Mouse (Mus musculus) left cerebral cortex, postnatal 14 days (tissue): ENCODE measurements at regions not wholly inside any gene's neighbourhood (a gene's known extent, or its start where the extent isn't known, plus 50 kb on each side); places are given as distances from the start of the nearest gene placed in this dataset.

ENCODE experiments used
- DNase-seq, 2 experiments: peaks; one replicate each; pipeline ENCODE4 v3.0.0; 2021 to 2022; ENCODE audit warnings: low spot score in 2 of 2, mixed read lengths in 1 of 2
- intact Hi-C: fragments of 180-260 bp; cut with DNase I; formaldehyde crosslinking; loops from one replicate; pipeline ENCODE4 v1.15.1; 2025

GRCm38 (mm10) chr17:7680658-7681057 is 146.4 kb downstream of the Fndc1 start:
- DNase-seq = no peak
- intact Hi-C loops = no loop called here

DNA sequence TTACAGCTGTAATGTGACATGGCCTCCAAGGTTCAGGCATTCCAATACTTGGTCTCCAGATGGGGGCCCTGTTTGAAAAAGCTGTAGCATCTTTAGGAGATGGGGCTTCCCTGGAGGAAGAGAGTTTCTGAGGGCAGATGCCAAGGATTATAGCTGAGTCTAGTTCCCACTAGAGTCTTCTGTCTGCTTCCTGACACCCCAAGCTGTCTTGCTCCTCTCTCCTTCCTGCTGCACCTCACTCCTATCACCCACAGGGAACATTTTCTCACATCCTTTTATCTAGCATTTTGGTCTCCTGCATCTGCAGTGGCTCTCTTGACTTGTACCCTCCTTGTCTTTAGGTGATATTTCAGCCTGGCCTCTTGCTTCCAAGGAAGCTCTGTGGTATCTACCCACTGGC is 147.3 kb downstream of the Fndc1 start:
- DNase-seq = no peak
- intact Hi-C loops = no loop called here

DNA sequence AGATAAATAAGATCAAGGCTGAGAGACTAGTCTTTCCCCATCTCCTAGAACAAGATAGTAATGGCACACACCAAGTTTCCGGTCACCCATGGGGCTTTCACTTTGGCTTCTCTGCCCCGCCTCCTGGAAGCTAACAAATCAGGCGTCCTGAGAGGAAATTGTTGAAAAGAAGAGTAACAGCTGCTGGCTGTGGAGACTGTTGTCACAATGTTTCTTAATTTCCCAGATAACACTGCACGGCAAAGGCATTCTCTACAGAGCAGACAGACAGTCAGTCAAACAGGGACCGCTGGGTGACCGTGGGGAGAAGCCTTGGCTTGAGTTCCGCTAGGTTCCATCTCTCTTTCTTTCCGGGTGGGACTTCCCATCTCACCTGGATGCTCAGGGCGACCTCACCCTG is 148.2 kb downstream of the Fndc1 start:
- no peak for DNase-seq
- intact Hi-C loops = no loop called here

DNA sequence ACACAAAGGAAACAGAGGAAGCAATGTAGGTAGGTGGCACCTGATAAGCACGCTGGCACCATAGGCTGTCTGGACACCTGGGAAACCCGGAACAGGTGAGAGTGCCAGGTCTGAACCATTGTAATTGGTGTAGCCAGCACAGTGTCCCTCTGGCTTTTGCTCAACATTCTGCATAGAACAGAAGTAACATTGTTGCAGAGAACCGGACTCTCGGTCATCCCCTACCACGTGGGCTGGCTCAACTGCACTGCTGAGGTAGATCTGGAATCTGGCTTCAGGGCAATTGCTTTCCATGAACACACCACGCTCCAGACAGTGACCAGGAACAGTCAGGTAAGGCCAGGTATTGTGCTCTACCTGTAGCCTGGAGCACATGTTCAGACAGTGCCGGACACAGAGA is 149.3 kb downstream of the Fndc1 start:
- no peak for DNase-seq
- intact Hi-C loops = no loop called here

DNA sequence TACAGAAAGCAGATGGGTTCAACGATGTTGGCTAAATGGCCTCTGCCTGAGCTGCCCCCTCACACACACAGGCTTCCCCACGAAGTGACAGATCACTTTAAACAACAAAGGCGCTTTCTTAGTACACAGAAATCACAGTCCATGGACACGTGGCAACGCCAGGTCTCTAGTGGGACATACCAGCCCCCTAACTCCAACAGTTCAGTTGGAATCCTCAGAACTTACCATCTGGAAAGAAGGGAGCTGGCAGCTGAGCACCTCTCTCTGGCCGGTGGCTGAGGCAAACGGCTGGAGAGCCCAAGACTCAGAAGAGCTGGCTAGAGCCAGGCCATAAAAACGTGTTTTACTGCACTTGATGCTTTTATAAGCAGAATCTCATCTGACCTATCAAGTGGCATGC is 149.8 kb downstream of the Fndc1 start:
- intact Hi-C loops = no loop called here
- DNase-seq = no peak

GRCm38 (mm10) chr17:7676776-7677175 is 150.3 kb downstream of the Fndc1 start:
- intact Hi-C loops = no loop called here
- no peak for DNase-seq

- no peak for DNase-seq
- intact Hi-C loops = no loop called here
Observed at GRCm38 (mm10) chr17:7674511-7674910, 152.6 kb downstream of the Fndc1 start.

DNA sequence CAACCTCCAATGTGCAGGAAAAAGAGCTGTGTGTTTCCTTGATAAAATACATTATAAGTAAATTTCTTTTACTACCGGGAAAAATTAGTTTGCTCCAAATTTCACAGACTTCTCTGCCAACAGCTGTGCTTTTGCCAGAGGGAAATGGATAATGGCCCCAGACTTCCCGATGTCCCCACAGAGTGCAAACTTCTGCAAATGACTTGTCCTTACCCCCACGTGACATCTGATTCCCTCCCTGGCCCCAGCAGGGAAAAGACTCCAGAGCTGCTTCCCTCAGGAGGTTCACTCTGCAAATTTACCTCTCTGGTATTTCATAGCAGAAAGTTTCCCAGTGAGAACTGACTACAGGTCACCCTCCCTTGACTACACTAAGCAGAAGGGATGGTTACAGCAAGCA is 159.3 kb downstream of the Fndc1 start:
- no peak for DNase-seq
- intact Hi-C loops = no loop called here

DNA sequence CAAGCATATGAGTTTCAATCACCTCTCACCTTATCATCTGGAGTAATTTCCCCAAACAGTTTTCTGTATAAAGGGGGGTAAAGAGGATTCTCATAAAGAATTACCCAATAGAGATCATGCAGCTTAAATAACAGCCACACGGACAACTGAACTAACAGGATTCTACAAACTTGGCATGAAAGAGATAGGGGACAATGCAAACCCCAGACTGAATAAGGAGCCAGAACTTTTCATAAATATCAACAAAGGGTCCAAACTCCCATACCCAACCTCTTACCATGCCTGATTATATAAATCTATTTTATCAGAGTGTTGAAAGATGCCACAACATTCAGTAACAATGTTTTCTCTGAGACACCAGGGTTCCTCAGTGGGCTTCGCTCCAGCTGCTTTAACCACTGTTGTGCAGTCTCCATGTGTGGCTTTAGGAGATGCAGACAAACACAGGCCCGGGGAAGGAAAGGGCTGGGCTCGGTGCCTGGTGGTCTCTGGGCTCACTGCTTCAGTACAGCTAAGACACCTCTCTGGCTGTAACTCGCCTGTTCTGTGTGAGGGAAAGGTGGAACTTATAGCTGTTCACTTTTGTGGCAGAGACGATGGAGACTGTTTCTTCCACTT is 160.2 kb downstream of the Fndc1 start:
- intact Hi-C loops = no loop called here
- DNase-seq = no peak

- intact Hi-C loops = no loop called here
- no peak for DNase-seq
Observed at GRCm38 (mm10) chr17:7666207-7666606, 160.9 kb downstream of the Fndc1 start.

DNA sequence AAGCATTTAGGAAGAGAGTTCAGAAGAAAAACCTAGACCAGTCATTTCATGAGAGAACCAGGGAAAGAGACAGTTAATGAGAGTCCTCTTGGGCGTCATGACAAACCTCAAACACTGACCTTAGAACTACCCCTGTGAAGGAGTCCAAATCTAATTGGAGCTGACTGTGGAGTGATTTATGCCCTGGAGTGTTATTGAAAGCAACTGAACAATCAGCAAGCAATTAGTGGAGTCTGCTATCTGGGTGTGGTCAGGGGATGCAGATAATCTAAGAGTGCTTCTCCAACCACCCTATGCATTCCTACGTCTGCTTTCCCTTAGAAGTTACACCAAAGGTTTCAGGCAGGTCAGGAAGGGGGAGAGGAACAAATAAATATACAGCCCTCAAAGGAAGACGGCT is 161.4 kb downstream of the Fndc1 start:
- intact Hi-C loops = no loop called here
- no peak for DNase-seq

DNA sequence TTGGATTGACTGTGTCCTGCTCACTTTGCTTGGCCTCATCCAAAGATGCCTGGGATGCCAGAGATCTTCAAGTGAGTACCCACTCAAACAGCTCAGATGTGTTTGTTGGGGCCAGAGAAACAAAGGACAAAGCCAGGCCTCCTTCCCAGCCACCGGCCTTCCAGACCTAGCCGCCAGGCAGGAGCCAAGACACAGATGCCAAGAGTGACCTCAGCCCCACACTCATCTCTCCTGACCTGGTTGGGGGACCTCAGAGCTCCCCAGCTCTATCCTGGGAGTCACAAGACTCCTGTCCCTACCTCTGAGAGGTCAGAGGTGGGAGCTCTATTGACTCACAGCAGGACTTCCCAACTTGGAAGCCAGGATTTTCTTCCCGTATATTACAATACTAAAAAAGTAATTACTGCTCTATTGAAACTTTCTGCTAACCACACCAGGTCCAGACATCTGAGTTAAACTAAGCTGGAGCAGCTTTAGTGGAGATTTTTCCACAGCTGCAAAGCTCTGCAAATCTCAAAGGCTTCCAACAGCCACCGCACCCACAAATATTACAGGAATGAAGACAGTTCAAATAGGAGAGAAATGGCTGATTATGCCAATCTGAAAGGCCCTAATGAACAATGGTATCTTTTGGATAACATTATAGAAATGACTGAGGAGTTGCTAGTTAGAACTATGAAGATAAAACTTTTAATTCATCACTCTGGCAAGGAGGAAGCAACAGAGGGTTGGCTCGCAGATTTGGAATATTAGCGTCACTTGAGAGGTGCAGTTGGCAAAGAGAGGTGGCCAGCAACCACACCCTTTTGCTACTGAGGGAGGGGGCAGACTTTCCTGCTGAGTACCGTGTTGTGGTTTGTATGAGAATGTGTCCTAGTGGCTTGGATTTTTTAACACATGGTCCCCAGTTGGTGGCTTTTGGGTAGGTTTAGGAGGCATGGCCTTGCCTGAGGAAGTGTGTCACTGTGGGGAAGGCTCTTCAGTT is 162.9 kb downstream of the Fndc1 start:
- intact Hi-C loops = no loop called here
- no peak for DNase-seq

GRCm38 (mm10) chr17:7656503-7656902 is 170.6 kb downstream of the Fndc1 start:
- intact Hi-C loops = no loop called here

DNA sequence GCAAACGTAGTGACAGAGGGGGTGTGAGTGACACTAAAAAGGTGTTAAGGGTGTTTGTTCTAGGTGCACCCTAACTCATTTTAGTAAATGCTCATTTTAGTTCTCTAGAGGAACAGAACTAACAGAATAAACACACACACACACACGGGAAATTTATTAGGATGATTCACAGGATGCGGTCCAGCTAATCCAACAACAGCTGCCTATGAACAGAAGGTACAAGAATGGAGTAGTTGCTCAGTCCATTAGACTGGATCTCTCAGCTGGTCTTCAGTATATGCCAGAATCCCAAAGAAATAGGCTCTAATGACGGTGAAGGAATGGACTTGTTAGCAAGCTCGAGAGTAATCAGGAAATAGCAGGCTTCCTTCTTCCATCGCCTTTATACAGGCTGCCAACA is 171.1 kb downstream of the Fndc1 start:
- DNase-seq = no peak
- intact Hi-C loops = no loop called here

More at GRCm38 (mm10) chr17:7656503-7656902, 170.6 kb downstream of the Fndc1 start:
- no peak for DNase-seq

DNA sequence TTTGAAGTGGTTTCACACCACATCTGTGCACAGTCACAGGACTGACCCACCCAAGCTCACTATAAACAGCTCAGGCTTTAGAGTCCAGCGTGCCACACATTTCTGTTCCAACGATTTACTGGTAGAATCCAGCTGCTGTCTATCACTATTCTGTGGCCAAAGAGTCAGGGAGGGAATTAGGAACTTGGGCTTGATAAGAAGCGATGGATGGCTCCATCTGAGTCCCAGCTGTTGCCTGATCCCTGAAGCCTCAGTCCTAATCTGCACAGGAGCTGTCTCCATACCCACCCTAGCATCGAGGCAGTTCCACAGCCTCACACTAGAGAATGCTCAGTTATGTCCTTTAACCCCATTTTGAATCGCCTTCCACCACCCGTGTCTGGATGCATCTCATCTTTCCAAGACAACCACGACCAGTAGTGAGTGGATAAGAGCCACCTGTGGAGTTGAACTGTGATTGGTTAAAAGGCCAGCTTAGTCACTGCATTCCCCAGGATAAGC is 173.0 kb downstream of the Fndc1 start:
- no peak for DNase-seq
- intact Hi-C loops = no loop called here

GRCm38 (mm10) chr17:7652037-7652436 is 175.1 kb downstream of the Fndc1 start:
- no peak for DNase-seq
- intact Hi-C loops = no loop called here

DNA sequence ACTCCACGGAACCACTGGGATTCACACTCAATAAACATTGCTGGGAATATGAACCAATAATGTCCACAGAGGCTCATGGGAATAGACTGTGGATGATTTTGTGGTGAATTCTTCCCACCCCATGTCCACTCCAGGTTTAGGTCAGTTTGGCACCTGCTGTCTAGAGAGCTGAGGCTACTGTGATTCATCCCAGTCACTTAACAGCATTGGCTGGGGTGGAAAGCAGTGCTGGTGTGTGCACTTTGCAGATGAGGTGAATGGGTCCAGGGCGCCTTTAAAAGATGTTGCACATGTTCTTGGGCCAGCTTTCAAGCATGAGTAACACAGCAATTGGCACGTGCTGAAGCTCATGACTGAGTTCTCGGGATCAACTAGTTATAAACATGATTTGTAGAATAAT is 176.7 kb downstream of the Fndc1 start:
- intact Hi-C loops = no loop called here
- DNase-seq = no peak

DNA sequence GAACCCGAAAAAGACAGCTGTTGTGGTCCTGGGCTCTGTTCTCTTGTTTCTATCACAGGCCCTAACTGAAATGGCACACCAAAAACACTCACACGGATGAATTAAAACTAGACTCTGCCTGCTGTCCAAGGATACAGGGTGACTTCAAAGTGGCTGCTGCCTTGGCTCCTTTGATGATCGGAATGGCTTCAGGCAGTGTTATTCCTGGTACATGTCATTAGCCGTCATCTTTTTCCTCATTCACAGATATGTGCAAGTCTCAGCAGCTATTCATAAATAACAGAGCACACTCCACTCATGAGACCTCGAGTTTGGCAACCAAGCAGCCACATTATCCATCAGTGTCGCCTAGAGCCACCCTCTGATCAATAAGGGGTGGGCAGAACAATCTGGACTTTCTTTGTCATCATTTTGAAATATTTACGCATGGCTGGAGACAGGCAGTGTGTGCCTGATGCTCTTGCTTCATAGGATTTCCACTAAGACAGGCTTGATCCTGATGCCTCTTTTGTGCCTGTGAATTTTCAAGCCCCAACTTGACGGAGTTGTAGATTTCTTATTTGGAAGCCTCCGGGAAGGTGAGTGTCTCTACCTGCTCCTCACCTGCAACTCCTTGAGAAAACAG is 182.1 kb downstream of the Fndc1 start:
- no peak for DNase-seq
- intact Hi-C loops = no loop called here

DNA sequence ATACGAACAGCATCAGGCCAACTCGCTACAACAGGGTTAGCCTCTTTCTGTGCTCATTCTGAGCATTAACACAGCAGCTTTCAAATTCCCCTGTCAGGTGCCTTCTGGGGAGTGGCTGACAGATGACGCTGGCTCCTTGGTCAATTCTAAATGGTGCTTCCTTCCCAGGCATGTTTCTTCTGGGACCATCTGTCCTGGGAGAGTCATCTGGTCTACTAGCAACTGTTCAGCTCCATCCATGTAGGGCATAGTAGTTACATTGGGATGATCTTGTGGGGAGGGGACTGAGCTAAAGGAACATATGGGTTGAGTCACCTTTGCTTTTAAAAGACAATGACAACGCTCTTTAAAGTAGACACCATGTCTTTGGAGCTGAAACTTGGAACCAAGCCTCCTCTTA is 183.5 kb downstream of the Fndc1 start:
- DNase-seq = no peak
- intact Hi-C loops = no loop called here

- intact Hi-C loops = no loop called here
- no peak for DNase-seq
Observed at GRCm38 (mm10) chr17:7642442-7642887, 184.6 kb downstream of the Fndc1 start.
